Mouse (Mus musculus) central nervous system, embryonic 18 days (tissue): Measurements from ENCODE around the gene Olfr293. TPM values are rescaled to one million over a fixed set of nuclear protein-coding genes. Genes with fewer than 3 reads are reported as not detected.

ENCODE experiments used
- polyA plus RNA-seq: library from polyadenylated mRNA; depleted of rRNA; stranded (reverse); fragments of >200 nt; gene quantifications from 2 replicates; pipeline ENCODE4 v1.2.3, GENCODE M21; 2012; rRNA removed

Olfr293 gene
- not detected in 2 replicates for polyA plus RNA-seq

GRCm38 (mm10) chr7:86648761-86649160 lies at the start of gene Olfr293:
Gene Olfr293 (plus strand): TSS chr7:86649061.

GRCm38 (mm10) chr7:86616543-86616942 lies 32.3 kb upstream of the Olfr293 start, which contains the start of gene Olfr294:
Gene Olfr294 (minus strand): TSS chr7:86616643.

GRCm38 (mm10) chr7:86688030-86688429 lies 39.2 kb downstream of the Olfr293 start, which contains the start of gene Olfr292:
Gene Olfr292 (plus strand): TSS chr7:86688330.

Other genes with a start within 250 kb of the Olfr293 start
- gene Olfr301, start 245.2 kb upstream of the Olfr293 start, polyA plus RNA-seq, result not detected in 2 replicates
- gene Olfr299, start 189.1 kb upstream of the Olfr293 start, polyA plus RNA-seq, result not detected in 2 replicates
- gene Olfr298, start 156.6 kb upstream of the Olfr293 start, polyA plus RNA-seq, result not detected in 2 replicates
- gene Olfr297, start 129.1 kb upstream of the Olfr293 start, polyA plus RNA-seq, result not detected in 2 replicates
- not detected in 2 replicates for gene Olfr295, start 65.2 kb upstream of the Olfr293 start, polyA plus RNA-seq
- gene Olfr294, start 32.4 kb upstream of the Olfr293 start, polyA plus RNA-seq, result not detected in 2 replicates
- not detected in 2 replicates for gene Olfr292, start 39.3 kb downstream of the Olfr293 start, polyA plus RNA-seq
- 0.88 and 0.90 TPM in 2 replicates for gene Folh1, start 126.9 kb downstream of the Olfr293 start, polyA plus RNA-seq
- gene Vmn2r77, start 146.0 kb downstream of the Olfr293 start, polyA plus RNA-seq, result not detected in 2 replicates